Mouse (Mus musculus): ENCODE measurements around the gene Gpn1. TPM values are rescaled to one million over a fixed set of nuclear protein-coding genes. Genes with fewer than 3 reads are reported as not detected.

Gene Gpn1
- polyA plus RNA-seq, 1 experiment from 2014 or later = 52.9 TPM

GRCm38 (mm10) chr5:31485440-31485839 lies 9.1 kb upstream of the Gpn1 start, which contains the start of gene 4930548H24Rik:
TSS of gene 4930548H24Rik (plus strand) at chr5:31485740.
- WGBS = 96% methylated on average over 3 of the region's 3 CpGs
- H3K4me2 ChIP-seq (ENCODE audit: low read depth, low read length) = no peak within 1 kb of the TSS
- H3K36me3 ChIP-seq (ENCODE audit: control insufficient read depth, insufficient read depth, low read length) = no peaks in the 10 kb centered on the region
- H3K4me3 ChIP-seq (replicated peaks; ENCODE audit: low read length) = no peak within 1 kb of the TSS
- H3K9me3 ChIP-seq (replicated peaks; ENCODE audit: control insufficient read depth, low read length) = no peaks in the 10 kb centered on the region
- ATAC-seq (ENCODE audit: insufficient read depth, low FRiP score) = no peak
- H3K9ac ChIP-seq (ENCODE audit: low read length) = no peak within 1 kb of the TSS
- H3K27me3 ChIP-seq (ENCODE audit: control insufficient read depth, insufficient read depth, low read length) = no peaks in the 10 kb centered on the region
- no peaks in the 10 kb centered on the region for H3K4me1 ChIP-seq (ENCODE audit: control insufficient read depth, insufficient read depth, low read length)
- no peak within 1 kb of the TSS for H3K27ac ChIP-seq (ENCODE audit: low read length)

GRCm38 (mm10) chr5:31487889-31488288 lies 6.7 kb upstream of the Gpn1 start:
- H3K4me3 ChIP-seq (replicated peaks; ENCODE audit: low read length) = no peak overlapping the region
- 92% methylated on average over 3 of the region's 3 CpGs for WGBS
- no peaks in the 10 kb centered on the region for H3K27me3 ChIP-seq (ENCODE audit: control insufficient read depth, insufficient read depth, low read length)
- no peak for ATAC-seq (ENCODE audit: insufficient read depth, low FRiP score)
- no peak overlapping the region for H3K9ac ChIP-seq (ENCODE audit: low read length)
- no peak overlapping the region for H3K27ac ChIP-seq (ENCODE audit: low read length)
- H3K9me3 ChIP-seq (replicated peaks; ENCODE audit: control insufficient read depth, low read length) = no peaks in the 10 kb centered on the region
- H3K4me1 ChIP-seq (ENCODE audit: control insufficient read depth, insufficient read depth, low read length) = no peaks in the 10 kb centered on the region
- H3K36me3 ChIP-seq (ENCODE audit: control insufficient read depth, insufficient read depth, low read length) = no peaks in the 10 kb centered on the region
- no peak overlapping the region for H3K4me2 ChIP-seq (ENCODE audit: low read depth, low read length)

- no peaks in the 10 kb centered on the region for H3K4me1 ChIP-seq (ENCODE audit: control insufficient read depth, insufficient read depth, low read length)
- no peaks in the 10 kb centered on the region for H3K9me3 ChIP-seq (replicated peaks; ENCODE audit: control insufficient read depth, low read length)
- no peak overlapping the region for H3K4me2 ChIP-seq (ENCODE audit: low read depth, low read length)
- no peak overlapping the region for H3K9ac ChIP-seq (ENCODE audit: low read length)
- H3K36me3 ChIP-seq (ENCODE audit: control insufficient read depth, insufficient read depth, low read length) = no peaks in the 10 kb centered on the region
- WGBS = 62% methylated on average over 7 of the region's 7 CpGs
- H3K27ac ChIP-seq (ENCODE audit: low read length) = no peak overlapping the region
- no peak overlapping the region for H3K4me3 ChIP-seq (replicated peaks; ENCODE audit: low read length)
- H3K27me3 ChIP-seq (ENCODE audit: control insufficient read depth, insufficient read depth, low read length) = no peaks in the 10 kb centered on the region
- ATAC-seq (ENCODE audit: insufficient read depth, low FRiP score) = no peak
These were observed 5.3 kb upstream of the Gpn1 start for GRCm38 (mm10) chr5:31489116-31489769.

GRCm38 (mm10) chr5:31492031-31492430 lies 2.5 kb upstream of the Gpn1 start:
- no peaks in the 10 kb centered on the region for H3K27me3 ChIP-seq (ENCODE audit: control insufficient read depth, insufficient read depth, low read length)
- H3K9ac ChIP-seq (ENCODE audit: low read length) = no peak overlapping the region
- no peaks in the 10 kb centered on the region for H3K9me3 ChIP-seq (replicated peaks; ENCODE audit: control insufficient read depth, low read length)
- no peaks in the 10 kb centered on the region for H3K36me3 ChIP-seq (ENCODE audit: control insufficient read depth, insufficient read depth, low read length)
- no peak overlapping the region for H3K4me2 ChIP-seq (ENCODE audit: low read depth, low read length)
- no peak overlapping the region for H3K27ac ChIP-seq (ENCODE audit: low read length)
- H3K4me1 ChIP-seq (ENCODE audit: control insufficient read depth, insufficient read depth, low read length) = peaks cover 6% of the 10 kb centered on the region
- H3K4me3 ChIP-seq (replicated peaks; ENCODE audit: low read length) = no peak overlapping the region
- ATAC-seq (ENCODE audit: insufficient read depth, low FRiP score) = no peak
- WGBS = 65% methylated on average over 1 of the region's 1 CpGs

- no peak for ATAC-seq (ENCODE audit: insufficient read depth, low FRiP score)
- Histone ChIP-seq H3K4me3 (replicated peaks; ENCODE audit: low read length) (no peak overlapping the region), H3K4me1 (ENCODE audit: control insufficient read depth, insufficient read depth, low read length) (no peaks in the 10 kb centered on the region), H3K9me3 (replicated peaks; ENCODE audit: control insufficient read depth, low read length) (no peaks in the 10 kb centered on the region), H3K4me2 (ENCODE audit: low read depth, low read length) (no peak overlapping the region), H3K27me3 (ENCODE audit: control insufficient read depth, insufficient read depth, low read length) (no peaks in the 10 kb centered on the region), H3K9ac (ENCODE audit: low read length) (no peak overlapping the region), H3K27ac (ENCODE audit: low read length) (no peak overlapping the region), H3K36me3 (ENCODE audit: control insufficient read depth, insufficient read depth, low read length) (peaks cover 6% of the 10 kb centered on the region; the same call in 1 of the 2 replicates)
- 72% methylated on average over 10 of the region's 10 CpGs for WGBS
These were observed 10.3 kb downstream of the Gpn1 start for GRCm38 (mm10) chr5:31504843-31505242.

- Histone ChIP-seq H3K4me2 (ENCODE audit: low read depth, low read length) (no peak overlapping the region), H3K9me3 (replicated peaks; ENCODE audit: control insufficient read depth, low read length) (no peaks in the 10 kb centered on the region), H3K9ac (ENCODE audit: low read length) (no peak overlapping the region), H3K27me3 (ENCODE audit: control insufficient read depth, insufficient read depth, low read length) (no peaks in the 10 kb centered on the region), H3K27ac (ENCODE audit: low read length) (no peak overlapping the region), H3K4me1 (ENCODE audit: control insufficient read depth, insufficient read depth, low read length) (no peaks in the 10 kb centered on the region), H3K4me3 (replicated peaks; ENCODE audit: low read length) (no peak overlapping the region), H3K36me3 (ENCODE audit: control insufficient read depth, insufficient read depth, low read length) (peaks cover 19% of the 10 kb centered on the region)
- no peak for ATAC-seq (ENCODE audit: insufficient read depth, low FRiP score)
- 76% methylated on average over 1 of the region's 1 CpGs for WGBS
These were observed 17.9 kb downstream of the Gpn1 start for GRCm38 (mm10) chr5:31512481-31512880.

GRCm38 (mm10) chr5:31520556-31520955 lies 26.0 kb downstream of the Gpn1 start:
- peaks cover 6% of the 10 kb centered on the region for H3K36me3 ChIP-seq (ENCODE audit: control insufficient read depth, insufficient read depth, low read length)
- no peak for ATAC-seq (ENCODE audit: insufficient read depth, low FRiP score)
- WGBS = 88% methylated on average over 6 of the region's 6 CpGs

DNA sequence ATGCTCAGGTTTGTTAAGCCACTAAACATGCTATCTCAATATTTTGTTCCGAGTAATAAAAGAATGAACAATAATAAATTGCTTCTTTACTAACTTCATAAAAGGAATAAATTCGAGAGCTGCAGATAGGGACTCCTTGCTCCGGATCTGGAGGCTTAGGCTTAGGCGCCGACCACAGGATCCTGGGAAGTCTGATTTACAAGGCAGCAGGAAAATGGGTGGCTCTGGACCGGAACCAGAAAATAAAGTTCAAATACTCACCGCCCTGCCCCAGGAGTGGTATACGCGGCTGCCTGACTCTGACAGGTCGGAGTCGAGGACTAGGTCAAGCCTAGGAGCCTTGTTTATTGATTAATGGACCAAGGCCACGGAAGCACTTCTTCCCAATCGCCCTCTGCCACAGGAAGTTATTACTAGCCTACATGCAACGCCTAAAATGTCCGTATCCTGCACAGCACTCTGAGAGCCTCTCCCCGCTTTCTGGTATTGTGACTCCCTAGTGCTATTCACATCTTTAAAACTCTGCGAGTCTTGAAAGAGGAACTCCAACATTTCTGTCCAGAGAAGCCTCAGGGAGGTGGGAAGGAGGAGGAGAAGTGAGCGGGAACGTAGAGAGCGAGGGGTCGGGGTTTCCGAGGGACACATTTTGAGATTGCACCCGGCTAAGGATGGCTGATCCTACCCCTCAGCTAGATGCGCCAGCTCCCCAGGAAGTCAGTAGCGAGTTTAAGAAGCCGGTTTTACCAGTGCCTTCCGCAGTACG lies 32.0 kb downstream of the Gpn1 start, which contains the start of gene Slc4a1ap:
Slc4a1ap (plus strand) TSS at position 642 of the 763 bp plus-strand sequence.
- peak within 1 kb of the TSS; percentile 93 for H3K9ac ChIP-seq (ENCODE audit: low read length)
- WGBS = under 1% methylated on average over 28 of the region's 28 CpGs
- peaks cover under 1% of the 10 kb centered on the region; the same call in 1 of the 2 replicates for H3K36me3 ChIP-seq (ENCODE audit: control insufficient read depth, insufficient read depth, low read length)
- no peaks in the 10 kb centered on the region for H3K9me3 ChIP-seq (replicated peaks; ENCODE audit: control insufficient read depth, low read length)
- H3K4me1 ChIP-seq (ENCODE audit: control insufficient read depth, insufficient read depth, low read length) = peaks cover 10% of the 10 kb centered on the region
- peak within 1 kb of the TSS; percentile 90; the same call in 1 of the 2 replicates for H3K27ac ChIP-seq (ENCODE audit: low read length)
- ATAC-seq (ENCODE audit: insufficient read depth, low FRiP score) = peak; percentile 82; the same call in 1 of the 2 replicates
- peak within 1 kb of the TSS; percentile 88 for H3K4me2 ChIP-seq (ENCODE audit: low read depth, low read length)
- H3K4me3 ChIP-seq (replicated peaks; ENCODE audit: low read length) = peak within 1 kb of the TSS; percentile 95
- H3K27me3 ChIP-seq (ENCODE audit: control insufficient read depth, insufficient read depth, low read length) = no peaks in the 10 kb centered on the region

More at GRCm38 (mm10) chr5:31520556-31520955, 26.0 kb downstream of the Gpn1 start:
- Histone ChIP-seq H3K4me2 (ENCODE audit: low read depth, low read length) (no peak overlapping the region), H3K4me1 (ENCODE audit: control insufficient read depth, insufficient read depth, low read length) (peaks cover under 1% of the 10 kb centered on the region; the same call in 1 of the 2 replicates), H3K27ac (ENCODE audit: low read length) (no peak overlapping the region), H3K9ac (ENCODE audit: low read length) (no peak overlapping the region), H3K27me3 (ENCODE audit: control insufficient read depth, insufficient read depth, low read length) (no peaks in the 10 kb centered on the region), H3K4me3 (replicated peaks; ENCODE audit: low read length) (no peak overlapping the region), H3K9me3 (replicated peaks; ENCODE audit: control insufficient read depth, low read length) (no peaks in the 10 kb centered on the region)

GRCm38 (mm10) chr5:31527117-31527680 lies 32.7 kb downstream of the Gpn1 start:
- Histone ChIP-seq H3K4me1 (ENCODE audit: control insufficient read depth, insufficient read depth, low read length) (peaks cover 10% of the 10 kb centered on the region), H3K4me2 (ENCODE audit: low read depth, low read length) (peak overlapping the region; percentile 88), H3K27ac (ENCODE audit: low read length) (peak overlapping the region; percentile 90; the same call in 1 of the 2 replicates), H3K9ac (ENCODE audit: low read length) (peak overlapping the region; percentile 93), H3K4me3 (replicated peaks; ENCODE audit: low read length) (peak overlapping the region; percentile 95), H3K27me3 (ENCODE audit: control insufficient read depth, insufficient read depth, low read length) (no peaks in the 10 kb centered on the region), H3K9me3 (replicated peaks; ENCODE audit: control insufficient read depth, low read length) (no peaks in the 10 kb centered on the region), H3K36me3 (ENCODE audit: control insufficient read depth, insufficient read depth, low read length) (no peaks in the 10 kb centered on the region)
- 3% methylated on average over 40 of the region's 40 CpGs for WGBS
- peak; percentile 44; the same call in 1 of the 2 replicates for ATAC-seq (ENCODE audit: insufficient read depth, low FRiP score)
